Mouse (Mus musculus): ENCODE measurements around the gene Mef2c.

GRCm38 (mm10) chr13:83610124-83610523 lies 106.3 kb downstream of the Mef2c start:
- TF ChIP-seq E2F4 (IDR thresholded peaks at IDR 0.05; ENCODE audit: borderline replicate concordance, low read depth, low read length) = no peak
- no peak for TF ChIP-seq MAX (IDR thresholded peaks at IDR 0.05; ENCODE audit: low read length)
- no peak for TF ChIP-seq BHLHE40 (IDR thresholded peaks at IDR 0.05; ENCODE audit: borderline replicate concordance, low read depth, low read length)
- TF ChIP-seq TBP (IDR thresholded peaks at IDR 0.05; ENCODE audit: low read depth, low read length) = no peak
- no peak for TF ChIP-seq CTCF (IDR thresholded peaks at IDR 0.05 in 2 of 3, conservative IDR thresholded peaks at IDR 0.05 in 1 of 3; ENCODE audit: control insufficient read depth in 1 of 3, insufficient read depth in 1 of 3, low read depth in 2 of 3, low read length in 3 of 3, poor library complexity in 1 of 3, severe bottlenecking in 1 of 3)
- no peak for TF ChIP-seq EP300 (IDR thresholded peaks at IDR 0.05; ENCODE audit: low read depth in 1 of 2, low read length in 2 of 2)
